Mouse (Mus musculus) left cerebral cortex, postnatal 25 days (tissue): Measurements from ENCODE around the gene Med11. TPM values are rescaled to one million over a fixed set of nuclear protein-coding genes. Genes with fewer than 3 reads are reported as not detected.
"Not testable (repeated sequence)": the region's sequence is repeated elsewhere in the genome, so short reads cannot be mapped to it uniquely, and the experiment has no call there.

Experiments used
- DNase-seq, 2 experiments: peaks; one replicate each; pipeline ENCODE4 v3.0.0; 2022; ENCODE audit warnings: low spot score in 2 of 2, mixed read lengths in 1 of 2
- intact Hi-C: fragments of 180-260 bp; cut with DNase I; formaldehyde crosslinking; loops from one replicate; pipeline ENCODE4 v1.15.1; 2025
- total RNA-seq, 2 experiments: library from RNA; stranded (reverse); gene quantifications; 2 replicates each; pipeline ENCODE4 v1.2.3; 2021

Med11 gene
- total RNA-seq = 10 to 100 TPM; 12.9 to 15.7 TPM

GRCm38 (mm10) chr11:70451797-70452498 is at the start of gene Med11:
TSS of gene Med11 (plus strand) at chr11:70451919.
- intact Hi-C loops = loop anchor here (1.0 to 2.0 kb wide), 2 partner anchors 19 to 54 kb away; partner anchors contain the start of gene Arrb2
- DNase-seq = peak; percentile 96 to 98

DNA sequence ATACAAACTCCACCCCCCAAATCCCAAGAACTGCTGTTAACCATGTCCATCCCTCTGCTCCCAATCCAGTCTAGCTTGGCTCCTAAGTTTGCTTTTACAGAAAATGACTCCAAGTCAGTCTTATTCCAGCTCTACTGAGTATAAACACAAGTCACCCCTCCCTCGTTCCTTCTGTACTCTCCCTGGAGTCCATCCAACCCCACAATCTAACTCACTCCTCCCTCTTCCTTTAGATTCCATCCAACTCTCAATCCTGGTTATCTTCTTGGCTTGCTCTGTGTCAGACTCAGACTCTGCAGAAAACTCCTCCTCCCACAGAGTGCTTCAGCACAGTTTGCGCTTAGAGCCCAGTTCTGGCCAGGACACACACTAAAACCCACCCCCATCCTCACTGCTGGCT is 48.1 kb upstream of the Med11 start:
- peak in 1 of 2 experiments; percentile 79 for DNase-seq
- intact Hi-C loops = no loop called here

DNA sequence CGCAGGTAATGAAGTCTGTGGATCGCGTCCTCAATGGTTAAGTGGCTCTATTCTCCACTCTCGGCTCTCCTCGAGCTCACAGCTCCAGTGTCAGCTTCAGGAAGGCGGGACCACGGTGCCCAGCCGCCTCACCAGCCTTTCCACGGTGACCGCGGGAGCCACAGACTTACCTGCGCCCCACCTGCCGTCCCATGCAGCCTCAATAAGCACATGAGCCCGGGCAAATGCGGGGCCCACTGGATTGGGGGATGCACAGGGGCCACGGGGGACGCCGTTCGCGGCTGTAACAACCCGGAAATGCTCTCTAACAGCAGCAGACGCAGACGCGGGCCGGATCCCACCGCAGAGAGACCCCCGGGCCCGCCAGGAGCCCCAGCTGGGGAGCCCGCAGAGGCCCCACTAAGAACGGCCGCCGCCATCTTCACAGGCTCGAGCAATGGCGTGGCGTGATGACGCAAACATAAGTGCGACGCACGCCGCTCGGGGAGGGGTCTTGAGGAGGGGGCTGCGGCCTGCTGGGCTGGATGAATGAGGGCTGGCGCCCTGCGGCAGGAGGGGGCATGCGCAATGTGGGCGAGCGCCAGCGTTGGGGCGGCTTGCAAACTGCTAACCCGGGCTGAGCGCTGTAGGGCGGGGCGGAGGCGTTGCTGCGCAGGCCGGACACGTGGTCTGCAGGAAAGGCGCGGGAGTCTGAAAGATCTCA is 42.0 kb upstream of the Med11 start, which contains the start of gene Pelp1:
Gene Pelp1 (minus strand): TSS at position 438 of the 703 bp plus-strand sequence.
- intact Hi-C loops = loop anchor here (5.0 kb wide), 1 partner anchor 348 kb away; no protein-coding TSS in a partner anchor
- DNase-seq = peak; percentile 88 to 91

- intact Hi-C loops = loop anchor here (5.0 kb wide), 1 partner anchor 347 kb away; no protein-coding TSS in a partner anchor
- DNase-seq = no peak
Observed at GRCm38 (mm10) chr11:70410297-70410643, 41.4 kb upstream of the Med11 start.

DNA sequence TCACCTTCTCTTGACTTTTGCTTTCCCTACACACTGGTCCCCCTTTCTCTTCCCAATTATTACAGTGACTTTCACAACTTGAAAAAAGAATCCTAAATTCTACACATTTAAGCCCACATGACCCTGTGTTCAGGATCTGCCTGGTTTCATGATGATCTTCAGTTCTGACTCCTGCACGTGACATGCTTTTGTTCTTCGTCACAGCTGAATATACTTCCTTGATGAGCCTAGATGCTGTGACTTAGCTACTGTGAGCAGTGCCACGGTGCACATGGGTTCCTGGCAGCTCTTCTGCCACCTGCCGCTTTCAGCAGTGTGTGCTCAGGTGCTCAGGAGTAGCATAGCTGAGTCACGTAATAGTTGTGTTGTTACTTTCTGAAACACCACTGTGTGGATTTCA is 39.1 kb upstream of the Med11 start:
- intact Hi-C loops = loop anchor here (5.0 kb wide), 1 partner anchor 345 kb away; no protein-coding TSS in a partner anchor

GRCm38 (mm10) chr11:70413961-70414360 is 37.8 kb upstream of the Med11 start:
- peak; percentile 64 to 70 for DNase-seq
- intact Hi-C loops = loop anchor here (2.0 to 5.0 kb wide), 2 partner anchors 93 to 343 kb away; no protein-coding TSS in a partner anchor

More for the DNA sequence above, 39.1 kb upstream of the Med11 start:
- no peak for DNase-seq

DNA sequence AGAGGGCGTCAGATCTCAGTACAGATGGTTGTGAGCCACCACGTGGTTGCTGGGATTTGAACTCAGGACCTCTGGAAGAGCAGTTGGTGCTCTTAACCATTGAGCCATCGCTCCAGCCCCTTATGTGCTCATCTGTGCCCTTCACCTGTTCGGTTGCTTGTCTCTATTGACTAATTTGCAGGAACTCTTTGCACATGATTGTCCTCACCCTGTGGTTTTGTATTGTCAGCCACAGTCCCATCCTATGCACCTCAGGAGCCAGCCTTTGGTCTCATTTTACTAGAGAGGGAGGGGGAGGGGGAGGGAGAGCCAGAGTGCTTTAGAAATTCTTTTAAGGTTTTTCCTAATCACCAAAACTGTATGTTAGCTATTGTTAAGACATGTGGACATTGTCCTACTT is 33.5 kb upstream of the Med11 start:
- intact Hi-C loops = no loop called here
- no peak for DNase-seq

GRCm38 (mm10) chr11:70419486-70419885 is 32.2 kb upstream of the Med11 start:
- no peak for DNase-seq

DNA sequence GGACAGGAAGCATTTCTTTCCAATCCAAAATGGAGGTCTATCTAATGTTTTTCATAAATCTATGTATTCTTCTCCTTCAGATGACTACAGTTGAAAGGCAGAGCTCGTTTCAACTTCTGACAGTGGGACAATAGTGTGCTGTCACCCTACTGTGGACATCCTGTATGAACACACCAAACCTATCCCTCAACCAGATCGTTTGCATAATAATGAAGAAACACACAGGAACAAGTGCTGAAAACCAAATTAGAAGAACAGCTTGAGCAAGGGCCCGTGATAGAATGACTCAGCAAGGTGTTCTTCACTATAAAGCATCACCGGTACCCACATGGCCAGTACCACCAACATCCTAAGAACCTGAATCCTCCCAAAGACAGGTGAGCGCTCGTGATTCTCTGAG is 25.1 kb upstream of the Med11 start:
- intact Hi-C loops, DNase-seq: not testable (repeated sequence)

More at GRCm38 (mm10) chr11:70419486-70419885, 32.2 kb upstream of the Med11 start:
- intact Hi-C loops = no loop called here

DNA sequence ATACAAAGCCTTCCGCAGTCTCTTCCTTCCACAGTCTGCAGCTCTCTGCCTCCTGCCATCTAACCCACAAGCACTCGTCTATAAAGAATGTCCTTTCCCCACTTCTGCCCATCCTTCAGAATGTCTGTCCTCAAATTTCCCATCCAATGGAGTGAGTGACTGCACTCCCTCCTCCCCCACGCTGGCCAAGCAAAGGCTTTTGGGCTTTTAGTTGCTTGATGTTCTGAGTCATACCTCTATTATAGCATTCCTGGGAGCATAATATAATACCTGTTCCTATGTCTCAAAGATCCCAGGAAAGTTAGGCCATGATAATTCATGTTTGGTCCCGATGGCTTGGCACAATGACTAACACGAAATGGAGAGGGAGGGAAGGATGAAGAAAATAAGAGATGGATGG is 20.1 kb upstream of the Med11 start:
- peak in 1 of 2 experiments; percentile 28 for DNase-seq
- intact Hi-C loops = loop anchor here (5.0 kb wide), 2 partner anchors 76 to 326 kb away; partner anchors contain the start of gene Tm4sf5

DNA sequence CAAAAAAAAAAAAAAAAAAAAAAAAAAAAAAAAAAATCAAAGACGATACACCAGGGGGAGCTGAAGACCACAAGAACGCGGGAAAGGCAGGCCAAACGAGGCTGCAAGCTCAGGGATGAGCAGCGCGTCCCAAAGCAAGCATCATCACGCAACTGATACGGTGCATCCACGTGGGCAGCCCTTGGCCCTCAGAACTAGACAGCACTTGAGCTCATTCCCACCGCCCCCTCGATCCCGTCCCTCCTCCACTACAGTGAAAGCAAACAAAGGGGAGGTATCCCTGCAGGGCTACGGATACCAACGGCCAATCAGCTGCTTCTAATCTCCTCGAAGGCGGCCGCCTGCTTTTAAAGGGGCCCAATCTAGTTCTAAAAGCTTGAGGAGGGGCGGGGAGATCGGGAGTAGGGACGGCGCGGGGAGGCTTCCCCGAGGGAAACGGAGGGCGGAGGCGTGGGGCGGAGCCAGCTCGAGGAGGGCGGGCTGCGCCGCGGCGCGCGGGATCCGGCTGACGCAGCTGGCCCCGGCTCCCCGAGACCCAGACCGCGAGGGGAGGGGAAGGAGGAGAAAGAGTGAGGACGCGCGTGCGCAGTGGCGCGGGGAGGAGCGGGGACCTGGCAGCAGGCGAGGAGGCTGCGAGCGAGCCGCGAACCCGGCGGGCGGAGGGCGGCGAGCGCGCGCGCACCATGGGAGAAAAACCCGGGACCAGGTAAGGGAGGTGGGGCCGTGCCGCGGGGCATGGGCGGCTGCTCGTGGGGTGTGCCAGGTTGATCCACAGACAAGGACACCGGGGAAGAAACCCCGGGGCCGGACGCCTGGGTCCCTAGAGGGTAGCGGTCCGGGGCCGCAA is 19.4 kb upstream of the Med11 start, which contains the start of gene Arrb2:
Gene Arrb2 (plus strand): TSS at position 588 of the 847 bp plus-strand sequence.
- DNase-seq = peak; percentile 98 to 99
- intact Hi-C loops = loop anchor here (2.0 to 5.0 kb wide), 3 partner anchors 19 to 325 kb away; partner anchors contain the start of genes Med11 and Tm4sf5

- DNase-seq = peak; percentile 54 to 60
Observed at GRCm38 (mm10) chr11:70432895-70433568, 18.7 kb upstream of the Med11 start.

DNA sequence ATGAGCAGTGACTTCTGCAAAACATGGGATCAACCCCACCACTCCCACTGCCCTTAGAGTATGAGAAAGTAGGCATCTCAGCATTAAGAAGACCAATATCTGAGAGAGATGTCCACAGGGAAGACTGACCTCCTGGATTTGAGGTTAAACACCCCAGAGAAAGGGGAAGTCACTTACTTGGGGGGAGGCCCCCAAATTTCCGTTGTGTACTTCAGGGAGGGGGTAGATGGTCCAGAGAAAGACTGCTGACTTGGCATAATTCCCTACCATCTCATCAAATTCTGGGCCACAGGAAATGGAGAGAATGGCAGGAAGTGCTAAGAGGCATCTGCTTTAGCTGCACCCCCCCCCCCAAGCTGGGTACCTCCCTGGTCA is 18.2 kb upstream of the Med11 start:
- DNase-seq = no peak
- intact Hi-C loops = loop anchor here (2.0 to 5.0 kb wide), 3 partner anchors 17 to 324 kb away; partner anchors contain the start of genes Med11 and Tm4sf5

More at GRCm38 (mm10) chr11:70432895-70433568, 18.7 kb upstream of the Med11 start:
- intact Hi-C loops = loop anchor here (2.0 to 5.0 kb wide), 3 partner anchors 18 to 324 kb away; partner anchors contain the start of genes Med11 and Tm4sf5

- DNase-seq = no peak
- intact Hi-C loops = loop anchor here (2.0 to 5.0 kb wide), 3 partner anchors 17 to 323 kb away; partner anchors contain the start of genes Med11 and Tm4sf5
Observed at GRCm38 (mm10) chr11:70433951-70434350, 17.8 kb upstream of the Med11 start.

- intact Hi-C loops = no loop called here
- no peak for DNase-seq
Observed at GRCm38 (mm10) chr11:70435476-70435875, 16.2 kb upstream of the Med11 start.

DNA sequence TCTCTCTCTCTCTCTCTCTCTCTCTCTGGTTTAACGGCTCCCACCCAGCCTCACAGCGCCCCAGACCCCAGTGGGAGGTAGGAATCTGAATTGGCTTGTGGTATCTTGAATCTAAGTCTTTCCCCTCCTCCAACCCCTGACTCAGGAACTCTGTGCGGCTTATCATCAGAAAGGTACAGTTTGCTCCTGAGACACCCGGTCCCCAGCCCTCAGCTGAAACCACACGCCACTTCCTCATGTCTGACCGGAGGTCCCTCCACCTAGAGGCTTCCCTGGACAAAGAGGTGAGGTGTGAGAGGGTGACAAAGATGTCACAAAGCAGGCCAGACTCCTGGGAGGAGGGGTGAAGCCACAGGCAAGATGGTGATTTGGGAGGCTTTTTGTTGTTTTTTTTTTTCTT is 14.3 kb upstream of the Med11 start:
- intact Hi-C loops = no loop called here
- no peak for DNase-seq

DNA sequence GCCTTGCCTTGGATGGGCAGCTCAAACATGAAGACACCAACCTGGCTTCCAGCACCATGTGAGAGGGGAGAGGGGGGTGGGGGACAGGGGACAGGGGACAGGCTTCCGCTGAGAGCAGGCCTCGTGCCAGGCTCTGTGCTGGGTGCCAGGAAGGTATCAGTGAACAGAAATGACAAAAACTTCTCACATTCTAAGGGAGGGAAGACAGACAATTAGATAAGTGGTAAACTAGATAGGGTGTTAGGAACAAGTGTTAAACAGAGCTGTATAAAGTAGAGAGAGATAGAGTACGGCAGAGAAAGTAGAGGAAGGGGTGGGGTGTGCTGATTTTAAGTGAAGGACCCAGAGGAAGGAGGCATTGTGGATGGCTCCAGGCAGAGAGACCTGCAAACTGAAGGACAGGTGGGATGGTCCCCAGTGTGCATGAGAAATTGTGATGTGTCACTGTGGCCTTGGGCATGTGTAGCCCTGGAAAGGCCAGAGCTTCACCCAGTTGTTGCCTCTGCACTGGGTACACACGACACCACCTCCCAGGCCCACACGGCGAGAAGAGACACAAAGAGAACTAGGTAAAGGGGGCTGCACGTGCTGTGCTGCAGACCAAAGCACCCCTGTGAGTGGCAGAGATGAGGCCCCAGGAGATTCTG is 12.9 kb upstream of the Med11 start:
- DNase-seq = no peak
- intact Hi-C loops = no loop called here

- no peak for DNase-seq
- intact Hi-C loops = no loop called here
Observed at GRCm38 (mm10) chr11:70440637-70441036, 11.1 kb upstream of the Med11 start.
